Mouse (Mus musculus) megakaryocyte-erythroid progenitor cell, adult 5-6 weeks (primary cell): ENCODE results near the gene Foxn3. TPM values are rescaled to one million over a fixed set of nuclear protein-coding genes. Genes with fewer than 3 reads are reported as not detected.

ENCODE experiments used
- ATAC-seq: replicated peaks from 2 replicates; pipeline ENCODE4 v1.8.0; 2016; ENCODE audit warnings: mild to moderate bottlenecking, inconsistent platforms; ENCODE audit not compliant: severe bottlenecking, poor library complexity, low FRiP score, low TSS enrichment
- total RNA-seq, 2 experiments: library from RNA; stranded (forward) in 1 of 2; stranded (reverse) in 1 of 2; fragments of 200-1000, 215-1000 nt in 1 of 2; fragments of >200 nt in 1 of 2; fragmentation: Nextera tagmentation in 1 of 2; gene quantifications; 2 replicates each; pipeline ENCODE4 v1.2.3; 2014 to 2017

The Foxn3 gene
- total RNA-seq, 2 experiments from 2014 or later: 36.9 to 118 TPM

DNA sequence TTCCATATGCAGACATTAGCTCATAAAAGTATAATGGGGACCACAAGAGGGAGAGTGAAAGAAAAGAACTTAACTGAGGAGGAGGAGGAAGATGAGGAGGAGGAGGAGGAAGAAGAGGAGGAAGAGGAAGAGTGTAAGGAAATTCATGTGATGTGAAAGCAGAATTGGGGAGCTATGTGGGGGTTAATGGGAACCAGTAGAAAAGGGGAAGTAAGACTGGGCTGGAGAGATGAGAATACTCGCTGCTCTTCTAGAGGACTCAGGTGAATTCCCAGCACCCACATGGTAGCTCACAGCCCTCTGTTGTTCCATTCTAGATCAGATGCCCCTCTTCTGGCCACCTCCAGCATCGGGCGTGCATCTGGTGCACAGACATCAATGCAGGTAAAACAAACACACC is 83.0 kb downstream of the Foxn3 start:
- ATAC-seq: no peak

DNA sequence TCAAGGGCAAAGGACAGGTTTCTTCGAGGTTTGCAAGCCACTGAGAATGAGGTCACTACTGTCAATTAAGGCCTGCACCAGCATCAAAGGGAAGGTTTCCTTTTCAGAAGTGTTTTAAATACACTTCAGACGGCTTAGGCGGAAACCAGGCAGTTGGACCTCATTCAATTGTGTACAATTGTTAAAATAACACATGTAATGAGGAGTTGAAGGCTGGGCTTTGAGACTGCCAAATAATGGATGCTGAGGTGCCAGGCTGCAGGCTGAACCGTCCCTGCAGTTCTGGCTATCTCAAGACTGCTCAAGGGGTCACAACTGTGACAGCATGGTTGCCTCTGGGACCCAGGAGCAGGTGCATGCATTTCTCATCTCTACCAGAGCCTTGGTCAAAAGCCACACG is 89.2 kb downstream of the Foxn3 start:
- ATAC-seq: no peak

DNA sequence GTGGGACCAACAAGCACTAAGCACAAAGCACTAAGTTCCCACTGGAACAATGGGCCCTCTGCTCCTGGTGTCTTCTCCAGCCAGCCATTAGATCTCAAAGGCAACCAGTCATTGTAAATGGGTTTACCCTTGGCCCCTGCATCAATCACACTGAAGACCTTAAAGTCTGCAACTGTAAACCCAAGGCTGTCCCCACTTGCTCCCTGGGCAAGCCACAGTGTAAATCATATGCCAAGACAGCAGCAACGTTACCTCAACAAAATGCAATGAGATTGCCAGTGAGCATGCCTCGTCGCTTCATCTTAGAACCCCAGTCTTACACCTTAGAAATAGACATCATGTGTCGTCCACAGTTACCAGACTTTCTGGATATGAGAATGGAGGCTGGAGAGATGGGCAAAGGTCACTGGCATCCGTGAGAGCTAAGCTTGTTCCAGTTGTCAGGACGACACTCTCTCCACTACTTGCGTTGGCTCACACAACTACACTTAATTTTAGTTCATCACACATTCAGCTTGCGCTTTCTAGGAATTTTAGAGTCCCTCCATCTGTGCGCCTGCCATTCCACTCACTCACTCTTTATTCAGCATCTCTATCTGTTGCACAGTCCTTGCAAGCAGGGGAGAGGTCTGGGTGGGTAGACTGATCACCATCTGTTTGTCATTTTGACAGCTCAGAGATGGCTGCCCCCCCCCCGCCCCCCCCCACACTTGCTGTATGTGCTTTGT is 89.8 kb downstream of the Foxn3 start:
- no peak for ATAC-seq

DNA sequence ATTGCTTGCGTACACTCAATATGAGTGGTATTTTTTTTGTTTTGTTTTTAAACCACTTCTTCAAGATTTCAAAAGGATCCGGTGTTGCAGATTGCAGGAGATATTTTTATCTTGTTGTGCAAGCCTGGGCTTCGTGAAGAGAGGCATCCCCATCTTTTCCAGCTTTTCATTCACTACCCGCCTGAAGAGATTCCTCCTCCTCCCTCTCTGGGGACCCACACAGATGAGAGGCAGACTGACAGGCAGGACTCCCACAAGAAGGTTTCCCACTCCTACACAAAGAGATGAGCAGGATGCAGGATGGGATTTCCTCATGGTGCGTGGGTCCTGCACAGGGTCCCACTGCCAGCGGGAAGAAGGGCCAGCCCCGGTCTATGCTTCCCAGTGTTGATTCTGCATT is 92.0 kb downstream of the Foxn3 start:
- ATAC-seq: no peak

DNA sequence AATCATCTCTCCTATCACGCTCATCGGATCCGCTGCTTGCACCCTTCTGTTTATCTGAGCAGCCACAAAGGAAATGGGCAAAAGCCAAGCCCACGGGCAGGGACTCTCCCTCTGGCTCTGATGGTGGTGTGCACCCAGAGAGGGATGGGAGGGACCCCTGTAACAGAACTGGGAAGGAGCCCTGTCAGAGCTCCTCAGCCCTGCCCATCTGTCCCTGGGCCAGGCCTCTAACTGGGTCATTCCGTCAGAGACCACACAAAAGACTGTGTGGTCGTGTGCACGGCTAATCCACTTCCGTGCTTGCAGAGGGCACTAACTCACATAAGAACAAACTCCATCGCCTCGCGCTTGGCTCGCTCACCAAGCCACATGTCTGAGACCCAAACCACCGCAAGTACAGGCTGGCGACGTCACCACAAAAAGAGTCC is 95.5 kb downstream of the Foxn3 start:
- peak; percentile 95 for ATAC-seq

DNA sequence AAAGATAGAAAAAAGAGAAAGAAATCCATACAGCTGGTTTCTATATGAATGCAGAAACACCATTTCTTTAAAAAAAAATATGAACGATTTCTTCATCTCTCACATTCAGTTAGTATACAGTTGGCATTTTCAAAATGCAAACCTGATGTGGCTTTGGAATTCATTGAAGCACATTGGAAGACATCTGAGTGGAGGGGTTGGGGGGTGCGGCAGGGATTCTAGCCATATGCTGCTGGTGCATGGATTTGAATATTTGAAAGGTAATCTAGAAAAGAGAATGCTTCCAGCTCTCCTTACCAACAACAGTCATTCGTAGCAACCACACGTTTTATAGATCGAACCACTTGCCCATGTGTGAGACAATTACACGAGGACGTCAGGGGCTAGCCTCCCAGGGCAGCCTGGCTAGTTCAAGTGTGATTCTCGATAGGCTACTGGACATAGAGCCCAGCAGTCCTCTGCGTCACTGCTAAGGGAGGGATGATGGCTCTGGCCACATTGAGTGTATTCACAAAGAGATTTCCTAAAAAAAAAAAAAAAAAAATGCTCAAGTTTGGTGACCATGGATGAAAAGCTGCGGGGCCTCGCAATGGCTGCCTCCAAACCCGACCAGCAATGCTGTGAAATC is 96.0 kb downstream of the Foxn3 start:
- no peak for ATAC-seq

DNA sequence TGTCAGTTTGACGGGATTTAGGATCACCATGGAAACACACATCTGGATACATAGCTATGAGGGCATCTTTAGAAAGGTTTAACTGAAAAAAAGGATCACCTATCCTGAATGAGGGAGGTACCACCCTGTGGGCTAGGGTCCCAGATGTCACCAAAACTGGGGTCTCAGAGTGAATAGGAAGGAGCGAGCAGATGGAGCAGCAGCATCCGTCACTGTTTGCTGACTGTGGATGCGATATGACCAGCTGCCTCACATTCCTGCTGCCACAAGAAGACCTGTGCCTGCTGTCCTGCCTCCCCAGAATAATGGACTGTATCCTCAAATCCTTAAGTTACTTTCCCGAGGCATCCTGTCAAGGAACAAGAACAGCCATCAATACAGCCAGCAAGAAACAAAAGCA is 97.0 kb downstream of the Foxn3 start:
- no peak for ATAC-seq

DNA sequence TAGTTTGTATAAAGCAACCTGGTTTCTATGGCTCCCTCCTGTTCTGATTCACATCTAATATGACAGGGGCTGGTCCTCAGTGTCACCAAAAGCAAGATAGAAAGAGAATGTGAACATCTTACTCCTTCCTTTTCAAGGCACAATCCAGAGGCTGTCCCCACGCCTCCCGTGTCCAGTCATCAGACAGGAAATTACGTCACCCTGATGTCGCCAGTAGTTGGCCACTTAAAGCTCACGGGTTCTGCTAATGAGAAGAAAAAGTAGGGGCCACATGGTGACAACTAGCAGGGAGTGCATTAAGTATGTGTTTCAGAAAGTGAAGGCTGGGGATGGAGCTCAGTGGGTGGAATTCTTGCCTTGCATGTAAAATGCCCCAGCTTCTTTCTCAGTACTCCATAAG is 99.1 kb downstream of the Foxn3 start:
- no peak for ATAC-seq

DNA sequence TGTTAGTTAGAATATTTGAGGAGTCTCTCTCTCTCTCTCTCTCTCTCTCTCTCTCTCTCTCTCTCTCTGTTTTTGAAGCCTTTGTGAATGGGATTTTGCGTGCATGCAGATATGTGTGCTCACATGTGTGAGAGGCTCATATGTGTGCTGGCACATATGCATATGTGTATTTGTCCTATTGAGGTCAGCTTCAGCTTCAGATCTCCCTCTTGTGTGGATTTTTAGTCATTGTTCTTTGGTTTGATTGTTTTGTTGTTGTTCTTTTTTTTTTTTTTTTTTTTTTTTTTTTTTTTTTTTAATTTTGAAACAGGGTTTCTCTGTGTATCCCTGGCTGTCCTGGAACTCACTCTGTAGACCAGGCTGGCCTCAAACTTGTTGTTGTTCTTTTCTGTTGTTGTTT is 100.5 kb downstream of the Foxn3 start:
- no peak for ATAC-seq

DNA sequence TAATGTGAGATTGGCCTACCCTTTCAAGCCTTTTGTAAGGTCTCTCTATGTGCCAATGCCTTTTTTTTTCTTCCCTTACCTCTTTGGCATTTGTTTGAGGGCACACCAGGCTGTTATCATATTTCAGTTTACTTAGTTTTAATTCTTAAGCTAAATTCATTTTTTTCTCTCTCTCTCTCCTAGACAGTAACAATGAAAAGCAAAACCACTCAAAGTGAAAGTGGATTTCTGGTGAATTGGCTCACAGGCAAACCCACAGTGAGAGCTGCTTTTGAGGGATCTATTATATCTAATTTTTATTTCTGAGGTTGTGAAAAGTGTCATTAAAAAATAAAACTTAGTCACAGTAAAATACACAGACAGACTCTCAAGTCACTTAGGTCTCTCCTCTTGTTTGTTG is 101.1 kb downstream of the Foxn3 start:
- ATAC-seq: no peak

DNA sequence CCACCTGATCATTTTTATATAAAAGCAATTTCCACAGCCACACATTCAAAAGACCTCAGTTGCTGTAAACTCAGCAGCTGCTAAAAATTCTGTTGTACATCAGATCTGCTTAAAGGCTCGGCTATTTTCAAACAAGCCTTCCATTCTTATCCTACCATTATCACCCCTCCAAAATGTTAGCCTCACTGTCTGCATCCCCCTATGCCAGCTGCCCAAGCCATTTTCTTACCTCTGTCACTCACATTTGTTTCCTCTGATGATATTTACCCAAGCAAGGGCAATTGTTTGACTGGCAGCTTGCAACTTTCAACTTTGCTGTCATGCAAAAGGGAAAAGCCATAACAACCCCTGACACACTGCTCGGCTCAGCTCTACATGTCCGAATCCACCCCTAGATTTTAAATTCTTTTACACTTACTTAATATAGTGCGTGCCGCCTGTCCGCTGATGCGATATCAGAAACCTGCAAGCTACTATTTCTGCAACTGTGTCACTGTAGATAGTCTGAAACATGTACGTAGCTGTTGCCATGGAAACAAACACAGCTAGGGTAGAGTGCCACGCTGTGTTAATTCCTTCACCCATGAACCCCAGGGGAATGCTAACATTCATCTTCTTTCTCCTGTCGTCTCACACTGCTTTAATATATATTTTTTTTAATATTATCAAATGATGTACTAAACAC is 105.7 kb downstream of the Foxn3 start:
- peak; percentile 93 for ATAC-seq

DNA sequence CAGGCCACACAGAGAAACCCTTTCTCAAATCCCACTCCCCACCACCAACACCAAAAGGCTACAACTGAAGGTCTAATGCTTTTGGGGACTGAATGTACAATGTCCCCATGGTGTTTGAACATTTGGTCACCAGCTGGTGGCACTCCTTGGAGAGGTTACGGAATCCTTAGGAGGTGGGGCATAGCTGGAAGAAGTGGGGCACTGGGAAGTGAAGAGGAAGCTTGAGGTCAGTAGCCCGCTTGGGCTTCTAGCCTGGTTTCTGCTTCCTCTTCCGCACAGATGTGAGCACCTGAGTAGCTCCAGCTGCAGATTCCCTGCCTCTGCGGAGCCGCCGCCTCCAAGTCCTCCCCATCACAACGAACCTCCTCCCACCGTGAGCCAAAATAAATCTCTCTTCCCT is 107.8 kb downstream of the Foxn3 start:
- ATAC-seq: no peak

DNA sequence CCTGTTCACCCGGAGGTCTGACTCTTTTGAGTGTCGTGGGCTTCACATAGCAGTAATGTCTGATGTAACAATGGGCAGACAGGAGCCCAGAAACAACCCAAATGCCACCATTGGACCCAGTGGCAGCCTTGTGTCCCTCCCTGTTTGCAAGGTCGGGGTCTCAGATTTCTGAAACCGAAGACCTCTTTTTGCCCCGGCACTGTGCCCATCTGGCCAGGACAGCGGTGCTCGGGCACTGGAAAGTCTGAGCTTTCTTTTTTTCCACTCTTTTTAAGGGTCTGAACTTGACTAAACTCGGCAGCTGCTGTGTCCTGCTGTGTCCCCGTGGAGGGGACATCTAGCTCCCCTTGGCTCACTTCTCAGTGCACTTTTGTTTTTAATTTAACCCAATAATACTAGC is 109.0 kb downstream of the Foxn3 start:
- no peak for ATAC-seq

DNA sequence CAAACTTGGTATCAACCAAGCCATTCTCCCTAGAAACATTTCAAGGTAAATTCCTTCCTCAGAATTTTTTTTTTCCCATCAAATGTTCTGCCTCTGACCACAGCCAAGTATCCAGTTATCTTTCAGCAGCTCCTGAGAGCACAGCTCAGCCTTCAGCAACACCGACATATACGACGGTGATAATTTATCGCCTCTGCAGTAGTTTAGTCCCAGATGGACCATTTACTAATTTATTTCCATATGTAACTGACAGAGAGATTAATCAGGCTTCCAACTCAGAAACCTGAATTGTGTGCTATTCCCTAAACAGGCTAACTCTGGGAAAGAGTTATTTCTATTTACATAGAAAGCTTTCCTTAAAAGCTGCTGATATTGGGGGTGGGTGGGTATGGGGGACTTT is 109.6 kb downstream of the Foxn3 start:
- ATAC-seq: no peak

DNA sequence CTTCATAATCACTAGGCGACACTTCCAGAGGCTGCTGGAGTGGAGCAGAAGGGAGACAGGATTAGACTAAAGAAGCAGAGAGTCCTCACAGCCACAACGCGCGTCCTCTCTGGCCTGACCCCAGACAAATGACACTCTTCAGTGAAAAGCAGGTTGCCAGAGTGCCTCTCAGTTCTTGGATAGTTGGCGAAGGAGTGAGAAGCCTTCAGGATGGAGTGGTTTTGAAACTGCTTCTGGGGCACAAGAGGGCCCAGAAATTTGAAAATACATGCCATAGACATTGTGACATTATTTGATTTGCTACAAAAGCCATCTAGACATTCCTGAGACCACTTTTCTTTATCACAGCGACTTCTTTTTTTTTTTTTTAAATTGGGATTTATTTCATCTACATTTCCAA is 113.3 kb downstream of the Foxn3 start:
- no peak for ATAC-seq

DNA sequence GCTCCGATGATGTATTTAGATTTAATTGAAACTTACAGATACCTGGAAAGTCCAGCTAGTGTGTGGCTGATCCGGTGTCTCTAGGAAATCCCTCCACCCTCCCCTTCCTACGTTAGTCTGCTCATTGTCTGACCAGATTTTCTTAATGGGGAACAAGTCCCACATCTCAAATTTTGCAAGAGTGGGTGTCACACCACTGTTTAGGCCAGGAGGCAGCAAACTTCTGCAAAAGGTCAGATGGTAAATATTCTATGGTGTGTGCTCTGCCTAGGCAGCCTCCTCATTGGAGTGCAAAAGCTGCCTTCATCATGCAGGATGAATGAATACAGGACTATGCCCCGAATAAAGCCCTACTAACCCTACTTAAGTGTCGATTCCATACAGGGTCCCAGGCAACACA is 115.6 kb downstream of the Foxn3 start:
- no peak for ATAC-seq

DNA sequence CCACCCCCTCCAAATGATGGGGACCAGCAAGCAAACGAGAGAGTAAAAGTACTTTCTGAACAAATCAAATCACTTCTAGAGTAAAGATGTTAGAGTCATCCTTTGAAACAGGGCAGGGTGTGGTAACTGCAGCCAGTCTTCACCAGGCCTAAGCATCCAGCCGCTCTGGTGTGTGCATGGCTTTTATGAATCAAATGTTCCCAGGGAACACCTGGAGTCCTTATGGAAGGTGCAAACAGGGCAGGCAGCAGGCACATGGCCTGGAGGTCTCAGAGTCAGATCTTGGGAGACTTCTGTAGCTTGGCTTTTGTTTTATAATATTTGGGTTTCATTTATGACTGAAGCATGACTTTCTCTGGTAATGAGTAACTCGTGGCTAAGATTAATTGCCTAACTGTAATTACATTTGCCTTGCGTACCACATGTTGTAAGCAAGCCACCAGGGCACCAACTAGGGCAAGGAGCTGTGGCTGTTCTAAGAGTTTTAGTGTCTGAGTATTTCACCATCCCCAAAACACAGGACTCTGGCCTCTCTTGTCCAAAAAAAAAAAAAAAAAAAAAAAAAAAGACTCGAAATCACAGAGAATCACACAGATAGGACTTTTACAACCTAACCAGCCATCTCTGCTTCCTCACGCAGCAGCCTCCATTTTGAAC is 118.2 kb downstream of the Foxn3 start:
- no peak for ATAC-seq

DNA sequence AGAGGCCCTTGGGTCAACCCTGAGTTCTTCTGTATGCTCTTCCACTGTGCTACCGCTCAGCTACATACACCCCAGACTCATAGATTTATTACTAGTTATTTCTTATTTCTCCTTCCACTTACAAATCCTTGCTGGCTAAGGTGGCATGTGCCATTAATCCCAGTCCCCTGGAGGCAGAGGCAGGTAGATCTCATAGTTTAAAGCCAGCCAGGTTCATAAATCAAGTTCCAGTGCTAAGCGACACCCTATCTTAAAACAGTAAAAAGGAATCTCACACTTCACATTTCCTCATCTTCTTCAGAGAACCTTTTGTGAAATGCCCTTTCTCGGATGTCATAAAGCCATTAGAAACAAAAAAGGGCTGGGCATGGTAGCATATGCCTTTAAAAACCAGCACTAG is 120.6 kb downstream of the Foxn3 start:
- ATAC-seq: no peak

DNA sequence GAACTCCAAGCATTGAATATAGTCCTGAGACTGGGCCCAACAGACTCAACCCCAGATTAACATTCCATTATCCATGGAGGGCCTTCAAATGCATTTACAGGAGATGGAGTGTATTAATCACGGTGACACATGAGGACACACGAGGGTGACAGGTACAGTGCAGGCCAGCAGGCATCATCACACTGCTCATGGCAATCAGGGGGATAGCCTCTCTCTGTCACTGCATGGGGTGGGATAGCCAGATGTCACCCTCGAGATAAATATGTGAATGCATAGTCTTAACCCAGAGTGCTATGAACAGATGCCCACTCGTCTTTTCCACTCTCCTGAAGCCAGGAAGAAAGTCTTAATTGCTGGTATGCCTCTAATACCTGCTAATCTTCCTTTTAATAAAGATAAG is 122.4 kb downstream of the Foxn3 start:
- peak; percentile 67 for ATAC-seq

DNA sequence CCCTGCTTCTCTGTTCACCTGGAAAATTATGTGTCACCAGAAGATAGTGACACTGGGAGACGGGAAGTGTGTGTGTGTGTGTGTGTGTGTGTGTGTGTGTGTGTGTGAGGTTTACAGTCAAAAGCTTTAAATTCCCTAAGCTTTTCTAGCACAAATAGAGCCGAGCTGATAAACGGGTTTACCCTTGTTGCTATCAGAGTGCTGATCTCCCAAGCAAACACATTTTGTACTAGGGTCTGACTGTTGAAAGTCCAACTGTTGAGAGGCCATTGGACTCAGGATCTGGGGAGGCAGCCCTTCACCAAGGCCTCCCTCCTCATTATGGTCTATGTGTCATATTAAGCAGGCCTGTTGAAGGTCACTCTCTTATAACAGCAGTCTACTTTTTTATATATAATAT is 123.4 kb downstream of the Foxn3 start:
- ATAC-seq: no peak
